Mouse (Mus musculus) limb, embryonic 15.5 days (tissue): Measurements from ENCODE around the gene Tdp1. TPM values are rescaled to one million over a fixed set of nuclear protein-coding genes. Genes with fewer than 3 reads are reported as not detected.
"Not testable (repeated sequence)": the region's sequence is repeated elsewhere in the genome, so short reads cannot be mapped to it uniquely, and the experiment has no call there.

Experiments
- ATAC-seq: fragments of 200-750 bp; cut with Nextera tagmentation; 2 replicates; pipeline ENCODE4 v1.8.0; 2017; ENCODE audit warnings: low read depth, moderate TSS enrichment; ENCODE audit not compliant: insufficient number of reproducible peaks, low FRiP score, low TSS enrichment
- H3K27ac ChIP-seq: fragments of 300-500 bp; sonication (generic); 2 replicates; pipeline ENCODE4 v1.5.1; 2015; ENCODE audit warnings: moderate library complexity, mild to moderate bottlenecking, inconsistent platforms
- H3K27me3 ChIP-seq: fragments of 300-500 bp; sonication (generic); 2 replicates; pipeline ENCODE4 v1.6.1; 2015; ENCODE audit warnings: inconsistent platforms
- H3K36me3 ChIP-seq: fragments of 300-500 bp; sonication (generic); 2 replicates; pipeline ENCODE4 v1.6.1; 2015; ENCODE audit warnings: inconsistent platforms
- H3K4me1 ChIP-seq: fragments of 300-500 bp; sonication (generic); 2 replicates; pipeline ENCODE4 v1.6.1; 2015; ENCODE audit warnings: inconsistent platforms
- H3K4me2 ChIP-seq: fragments of 300-500 bp; sonication (generic); 2 replicates; pipeline ENCODE4 v1.6.1; 2015; ENCODE audit warnings: mild to moderate bottlenecking, inconsistent platforms
- H3K4me3 ChIP-seq: fragments of 300-500 bp; sonication (generic); 2 replicates; pipeline ENCODE4 v1.5.1; 2015; ENCODE audit warnings: mild to moderate bottlenecking, inconsistent platforms
- H3K9ac ChIP-seq: fragments of 300-500 bp; sonication (generic); 2 replicates; pipeline ENCODE4 v1.6.1; 2015; ENCODE audit warnings: inconsistent platforms
- H3K9me3 ChIP-seq: fragments of 300-500 bp; sonication (generic); 2 replicates; pipeline ENCODE4 v1.6.1; 2016; ENCODE audit warnings: inconsistent platforms
- WGBS: fragments of 180-500 bp; shearing (Covaris S2); methylation state at CpG from one replicate; pipeline ENCODE4 v1.1.7; 2015; 5-methylcytosine and 5-hydroxymethylcytosine counted together
- polyA plus RNA-seq: library from polyadenylated mRNA; unstranded; fragments of >200 nt; fragmentation: Nextera tagmentation; extraction: Ambion mirVana; gene quantifications from 2 replicates; pipeline ENCODE4 v1.2.1, GENCODE M21; 2015

Gene Tdp1
- polyA plus RNA-seq, 1 experiment from 2014 or later, result 50.0 TPM

DNA sequence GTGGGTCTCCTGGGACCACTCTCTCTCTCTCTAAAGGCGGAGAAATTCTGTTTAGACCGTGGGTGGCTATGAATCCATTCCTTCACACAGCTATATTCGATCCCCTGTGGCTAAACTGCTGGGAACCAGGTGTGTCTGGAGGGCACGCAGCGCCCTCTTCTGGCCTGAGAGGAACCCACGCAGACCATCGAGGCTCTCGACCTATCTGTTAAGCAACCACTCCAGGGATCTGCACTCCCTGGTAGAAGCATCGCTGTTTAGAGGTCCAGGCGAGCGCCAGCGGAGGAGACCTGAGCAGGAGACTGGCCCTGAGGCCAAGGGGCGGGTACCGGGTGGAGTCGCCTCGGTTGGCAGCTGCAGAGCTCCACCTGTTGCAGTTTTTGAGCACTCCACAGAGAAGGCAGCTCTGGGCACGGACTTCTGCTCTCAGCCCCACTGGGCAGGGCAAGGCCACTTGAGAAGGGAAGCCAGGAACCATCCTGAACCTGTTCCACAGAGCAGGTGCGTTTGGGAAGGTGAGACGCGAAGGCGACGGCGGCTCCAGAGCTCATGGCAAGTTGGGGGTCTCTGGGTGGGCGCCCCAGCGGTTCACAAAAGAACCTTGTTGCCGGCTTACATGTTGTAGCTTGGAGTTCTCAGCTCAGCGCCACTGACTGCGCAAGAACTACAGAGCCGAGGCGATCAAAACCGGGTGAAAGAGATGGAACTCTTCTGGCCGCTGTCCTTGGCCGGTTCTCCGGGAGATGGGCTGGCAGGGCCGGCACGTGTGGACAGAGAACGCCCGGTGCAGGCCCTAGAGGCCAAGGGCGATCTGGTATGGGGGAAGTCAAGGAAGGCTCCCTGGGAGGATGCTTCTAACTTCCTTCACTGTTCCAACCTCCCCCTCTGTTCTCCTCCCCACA is 80.2 kb downstream of the Tdp1 start, which contains the start of gene Kcnk13:
Gene Kcnk13 (plus strand): TSS at position 199 of the 902 bp plus-strand sequence.
- Histone ChIP-seq H3K36me3 (no peaks in the 10 kb centered on the region), H3K9me3 (no peaks in the 10 kb centered on the region), H3K9ac (no peak within 1 kb of the TSS), H3K4me1 (peaks cover 28% of the 10 kb centered on the region), H3K4me3 (peak within 1 kb of the TSS; percentile 51), H3K27ac (no peak within 1 kb of the TSS), H3K4me2 (peak within 1 kb of the TSS; percentile 96), H3K27me3 (peaks cover 78% of the 10 kb centered on the region)
- peak; percentile 50; the same call in 1 of the 2 replicates for ATAC-seq
- WGBS, result under 1% methylated on average over 39 of the region's 39 CpGs

GRCm38 (mm10) chr12:99965203-99966115 is 81.1 kb downstream of the Tdp1 start:
- H3K4me1 ChIP-seq, result peaks cover 28% of the 10 kb centered on the region
- 0 out of 2 replicates have a peak, but pooled peaks have one; percentile 17 for ATAC-seq
- H3K27me3 ChIP-seq, result peaks cover 76% of the 10 kb centered on the region
- peak overlapping the region; percentile 51 for H3K4me3 ChIP-seq
- H3K36me3 ChIP-seq, result no peaks in the 10 kb centered on the region
- H3K27ac ChIP-seq, result no peak overlapping the region
- H3K4me2 ChIP-seq, result peak overlapping the region; percentile 96
- H3K9me3 ChIP-seq, result no peaks in the 10 kb centered on the region
- WGBS, result under 1% methylated on average over 77 of the region's 77 CpGs
- H3K9ac ChIP-seq, result peak overlapping the region; percentile 37; the same call in 1 of the 2 replicates

GRCm38 (mm10) chr12:99966116-99966770 is 81.9 kb downstream of the Tdp1 start:
- Histone ChIP-seq H3K4me1 (peaks cover 28% of the 10 kb centered on the region), H3K9ac (peak overlapping the region; percentile 37; the same call in 1 of the 2 replicates), H3K27ac (no peak overlapping the region), H3K9me3 (no peaks in the 10 kb centered on the region), H3K36me3 (no peaks in the 10 kb centered on the region), H3K4me3 (peak overlapping the region; percentile 51), H3K27me3 (peaks cover 77% of the 10 kb centered on the region), H3K4me2 (peak overlapping the region; percentile 96)
- 5% methylated on average over 25 of the region's 25 CpGs for WGBS
- ATAC-seq, result no peak

DNA sequence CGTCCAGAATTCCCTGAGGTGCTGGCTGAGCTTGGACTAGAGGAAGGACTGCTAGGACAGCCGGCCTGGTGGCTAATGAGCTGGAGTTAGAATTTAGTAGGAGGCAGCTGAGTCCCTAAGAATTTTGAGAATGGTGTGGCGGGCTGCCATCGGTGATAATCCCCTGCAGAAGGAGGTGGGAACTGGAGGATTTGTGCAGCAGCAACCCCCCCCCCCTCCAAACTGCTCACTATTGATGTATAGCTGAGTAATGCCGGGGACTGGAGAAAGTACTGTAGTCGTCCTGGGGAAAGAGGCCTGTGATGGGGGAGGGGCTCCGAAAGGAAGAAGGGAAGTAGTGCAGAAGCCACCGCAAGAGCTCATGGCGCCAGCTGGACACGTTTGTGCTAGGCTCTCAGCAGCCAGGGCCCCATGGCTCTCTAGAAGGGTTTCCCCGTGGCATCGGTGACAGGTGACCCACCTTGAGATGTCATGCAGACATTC is 82.6 kb downstream of the Tdp1 start:
- 7% methylated on average over 12 of the region's 12 CpGs for WGBS
- Histone ChIP-seq H3K4me2 (no peak overlapping the region), H3K9me3 (no peaks in the 10 kb centered on the region), H3K27me3 (peaks cover 75% of the 10 kb centered on the region), H3K36me3 (no peaks in the 10 kb centered on the region), H3K4me1 (peaks cover 28% of the 10 kb centered on the region), H3K9ac (no peak overlapping the region), H3K4me3 (no peak overlapping the region), H3K27ac (no peak overlapping the region)
- ATAC-seq, result 0 out of 2 replicates have a peak, but pooled peaks have one; percentile 8

DNA sequence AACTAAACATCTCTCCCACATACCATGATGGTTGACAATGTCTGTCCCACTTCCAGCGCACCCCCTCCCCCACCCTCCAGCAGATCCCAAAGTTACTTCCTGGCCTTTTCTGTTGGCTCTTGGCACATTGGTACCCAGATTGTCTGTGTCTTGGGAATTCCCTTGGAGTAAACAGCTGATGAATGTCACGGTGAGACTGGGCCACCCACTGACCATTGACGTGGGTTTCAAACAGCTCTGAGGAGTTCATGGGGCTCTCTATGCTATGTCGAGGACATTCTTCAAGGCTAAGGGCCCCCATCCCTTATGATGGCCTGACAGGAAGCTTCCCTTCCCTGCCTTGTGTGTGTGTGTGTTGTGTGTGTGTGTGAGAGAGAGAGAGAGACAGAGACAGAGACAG is 85.6 kb downstream of the Tdp1 start:
- H3K9me3 ChIP-seq, result no peaks in the 10 kb centered on the region
- ATAC-seq, result no peak
- WGBS, result 72% methylated on average over 4 of the region's 4 CpGs
- H3K27ac ChIP-seq, result no peak overlapping the region
- peaks cover 54% of the 10 kb centered on the region for H3K27me3 ChIP-seq
- no peak overlapping the region for H3K9ac ChIP-seq
- H3K4me1 ChIP-seq, result peaks cover 20% of the 10 kb centered on the region
- no peak overlapping the region for H3K4me3 ChIP-seq
- H3K36me3 ChIP-seq, result no peaks in the 10 kb centered on the region
- no peak overlapping the region for H3K4me2 ChIP-seq

- 70% methylated on average over 7 of the region's 7 CpGs for WGBS
- H3K9ac ChIP-seq, H3K9me3 ChIP-seq, H3K4me1 ChIP-seq, ATAC-seq, H3K27ac ChIP-seq, H3K4me3 ChIP-seq, H3K36me3 ChIP-seq, H3K4me2 ChIP-seq: not testable (repeated sequence)
- peaks cover 40% of the 10 kb centered on the region for H3K27me3 ChIP-seq
Observed at GRCm38 (mm10) chr12:99971205-99971894, 87.0 kb downstream of the Tdp1 start.

DNA sequence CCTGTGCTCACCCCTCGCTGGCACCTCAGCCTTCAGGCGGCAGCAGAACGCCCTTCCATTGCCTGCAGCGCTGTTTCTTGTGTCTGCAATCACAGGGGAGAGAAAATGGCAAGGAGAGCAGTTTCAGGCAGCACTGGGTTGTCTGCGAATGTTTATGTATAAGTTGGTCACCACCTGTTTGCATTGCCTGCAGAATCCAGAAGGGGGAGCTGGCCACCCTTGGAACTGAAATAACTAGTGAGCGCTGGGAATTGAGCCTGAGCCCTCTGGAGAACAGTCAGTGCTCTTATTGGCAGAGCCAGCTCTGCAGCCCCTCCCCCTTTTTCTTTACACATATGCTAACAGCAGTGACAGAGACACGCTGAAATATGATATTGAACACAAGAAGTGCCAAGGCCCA is 88.5 kb downstream of the Tdp1 start:
- H3K27ac ChIP-seq, result no peak overlapping the region
- no peaks in the 10 kb centered on the region for H3K36me3 ChIP-seq
- no peak overlapping the region for H3K4me2 ChIP-seq
- peaks cover 25% of the 10 kb centered on the region for H3K27me3 ChIP-seq
- H3K9ac ChIP-seq, result no peak overlapping the region
- H3K4me3 ChIP-seq, result no peak overlapping the region
- ATAC-seq, result no peak
- no peaks in the 10 kb centered on the region for H3K4me1 ChIP-seq
- WGBS, result 56% methylated on average over 7 of the region's 7 CpGs
- H3K9me3 ChIP-seq, result no peaks in the 10 kb centered on the region

GRCm38 (mm10) chr12:99973659-99974058 is 89.3 kb downstream of the Tdp1 start:
- H3K36me3 ChIP-seq, result no peaks in the 10 kb centered on the region
- H3K9ac ChIP-seq, result no peak overlapping the region
- no peak overlapping the region for H3K4me2 ChIP-seq
- peaks cover 16% of the 10 kb centered on the region for H3K27me3 ChIP-seq
- no peaks in the 10 kb centered on the region for H3K9me3 ChIP-seq
- whole genome bisulfite sequencing, result 77% methylated on average over 1 of the region's 1 CpGs
- H3K27ac ChIP-seq, result no peak overlapping the region
- no peaks in the 10 kb centered on the region for H3K4me1 ChIP-seq
- H3K4me3 ChIP-seq, result no peak overlapping the region
- ATAC-seq, result no peak

- no peak overlapping the region for H3K4me2 ChIP-seq
- H3K9ac ChIP-seq, result no peak overlapping the region
- 73% methylated on average over 4 of the region's 4 CpGs for WGBS
- no peak overlapping the region for H3K27ac ChIP-seq
- no peaks in the 10 kb centered on the region for H3K27me3 ChIP-seq
- no peaks in the 10 kb centered on the region for H3K36me3 ChIP-seq
- H3K9me3 ChIP-seq, result no peaks in the 10 kb centered on the region
- H3K4me3 ChIP-seq, result no peak overlapping the region
- no peaks in the 10 kb centered on the region for H3K4me1 ChIP-seq
- no peak for ATAC-seq
Observed at GRCm38 (mm10) chr12:99979541-99979940, 95.2 kb downstream of the Tdp1 start.

DNA sequence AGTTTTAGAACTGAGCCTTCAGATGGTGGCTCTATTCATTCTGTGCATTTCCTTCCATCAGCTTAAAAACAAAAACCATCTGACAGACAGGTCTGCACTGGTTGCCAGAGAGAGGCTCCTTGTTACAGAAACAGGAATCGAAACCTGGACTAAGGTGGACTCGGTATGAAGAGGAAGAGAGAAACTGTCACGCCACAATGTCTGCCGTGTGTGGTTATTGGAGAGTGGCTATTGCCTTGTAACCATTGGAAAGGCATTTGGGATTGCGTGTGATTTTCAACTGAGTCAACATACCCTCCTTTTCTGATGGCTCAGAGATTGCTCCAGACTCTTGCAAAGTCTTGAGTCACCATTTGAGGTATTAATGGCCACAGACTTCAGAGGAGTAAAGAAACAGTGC is 102.5 kb downstream of the Tdp1 start:
- no peak for ATAC-seq

GRCm38 (mm10) chr12:99988144-99988543 is 103.8 kb downstream of the Tdp1 start:
- Histone ChIP-seq H3K27ac (no peak overlapping the region), H3K4me3 (no peak overlapping the region), H3K27me3 (no peaks in the 10 kb centered on the region), H3K36me3 (no peaks in the 10 kb centered on the region), H3K4me1 (no peaks in the 10 kb centered on the region), H3K9me3 (no peaks in the 10 kb centered on the region; the same call in 1 of the 2 replicates), H3K4me2 (no peak overlapping the region), H3K9ac (no peak overlapping the region)
- ATAC-seq, result no peak
- 82% methylated on average over 2 of the region's 2 CpGs for whole genome bisulfite sequencing

More for the DNA sequence above, 102.5 kb downstream of the Tdp1 start:
- 88% methylated on average over 5 of the region's 5 CpGs for WGBS
- H3K9ac ChIP-seq, result no peak overlapping the region
- no peaks in the 10 kb centered on the region for H3K4me1 ChIP-seq
- no peaks in the 10 kb centered on the region for H3K36me3 ChIP-seq
- H3K4me2 ChIP-seq, result no peak overlapping the region
- no peaks in the 10 kb centered on the region for H3K27me3 ChIP-seq
- no peaks in the 10 kb centered on the region; the same call in 1 of the 2 replicates for H3K9me3 ChIP-seq
- no peak overlapping the region for H3K4me3 ChIP-seq
- H3K27ac ChIP-seq, result no peak overlapping the region
